Mouse (Mus musculus) MEL (cell line): Measurements from ENCODE around the gene Wdr45. TPM values are rescaled to one million over a fixed set of nuclear protein-coding genes. Genes with fewer than 3 reads are reported as not detected.

Experiments
- polyA plus RNA-seq, 2 experiments: library from polyadenylated mRNA; stranded (reverse) in 1 of 2; unstranded in 1 of 2; fragments of >175 nt in 1 of 2; fragments of >200 nt in 1 of 2; gene quantifications; 2 replicates each; pipeline versions ENCODE4 v1.2.1 to v1.2.4; 2012; ENCODE audit warnings: low replicate concordance in 2 of 2, low read depth in 1 of 2; ENCODE audit not compliant: insufficient read length in 2 of 2, insufficient read depth in 1 of 2, missing spikeins in 1 of 2
- total RNA-seq: library from RNA; depleted of rRNA; stranded (reverse); fragments of 300-350 nt; gene quantifications from 2 replicates; pipeline ENCODE4 v1.2.3, GENCODE M21; 2012; rRNA removed

Wdr45 gene
- total and polyA plus RNA-seq, 3 experiments = 13.9 to 36.1 TPM; not detected in 1

Other genes starting within 250 kb of the Wdr45 start
- 0.36 and 0.42 TPM in 2 replicates for gene Foxp3, start 140.7 kb upstream of the Wdr45 start, total RNA-seq
- gene Foxp3, start 140.7 kb upstream of the Wdr45 start, polyA plus RNA-seq = under 1 TPM in 1 of 2 experiments, not detected in 1; 0.31 TPM
- gene Ppp1r3f, start 140.1 kb upstream of the Wdr45 start, total RNA-seq = 1.6 and 1.7 TPM in 2 replicates
- gene Ppp1r3f, start 140.1 kb upstream of the Wdr45 start, polyA plus RNA-seq = 1 to 10 TPM in 1 of 2 experiments, not detected in 1; 2.0 TPM
- gene Ccdc22, start 108.8 kb upstream of the Wdr45 start, total RNA-seq = 36.1 and 37.8 TPM in 2 replicates
- 10 to 100 TPM in 1 of 2 experiments, not detected in 1; 37.9 TPM for gene Ccdc22, start 108.8 kb upstream of the Wdr45 start, polyA plus RNA-seq
- gene Cacna1f, start 107.2 kb upstream of the Wdr45 start, total RNA-seq = 0.03 TPM in 1 of 2 replicates, not detected in the other
- gene Cacna1f, start 107.2 kb upstream of the Wdr45 start, polyA plus RNA-seq = under 1 TPM in 1 of 2 experiments, not detected in 1; 0.17 TPM
- gene Syp, start 75.9 kb upstream of the Wdr45 start, total RNA-seq = 0.54 and 0.56 TPM in 2 replicates
- gene Syp, start 75.9 kb upstream of the Wdr45 start, polyA plus RNA-seq = 1 to 10 TPM in 1 of 2 experiments, not detected in 1; 2.3 TPM
- 1.2 TPM in 2 replicates for gene Prickle3, start 57.1 kb upstream of the Wdr45 start, total RNA-seq
- 1 to 10 TPM in 1 of 2 experiments, not detected in 1; 3.3 TPM for gene Prickle3, start 57.1 kb upstream of the Wdr45 start, polyA plus RNA-seq
- gene Plp2, start 42.9 kb upstream of the Wdr45 start, total RNA-seq = 95.7 and 148 TPM in 2 replicates
- gene Plp2, start 42.9 kb upstream of the Wdr45 start, polyA plus RNA-seq = 100 to 1,000 TPM; 163 to 407 TPM
- gene Magix, start 33.1 kb upstream of the Wdr45 start, total RNA-seq = 0.15 and 0.20 TPM in 2 replicates
- under 1 TPM in 1 of 2 experiments, not detected in 1; 0.33 TPM for gene Magix, start 33.1 kb upstream of the Wdr45 start, polyA plus RNA-seq
- 23.0 and 23.4 TPM in 2 replicates for gene Gpkow, start 17.2 kb upstream of the Wdr45 start, total RNA-seq
- gene Gpkow, start 17.2 kb upstream of the Wdr45 start, polyA plus RNA-seq = 100 to 1,000 TPM in 1 of 2 experiments, 10 to 100 TPM in 1; 37.0 to 539 TPM
- 0.36 TPM in 1 of 2 replicates, not detected in the other for gene Gm45208, start 7.9 kb downstream of the Wdr45 start, total RNA-seq
- 10 to 100 TPM in 1 of 2 experiments, not detected in 1; 11.0 TPM for gene Gm45208, start 7.9 kb downstream of the Wdr45 start, polyA plus RNA-seq
- gene Praf2, start 14.1 kb downstream of the Wdr45 start, total RNA-seq = 19.1 and 23.0 TPM in 2 replicates
- gene Praf2, start 14.1 kb downstream of the Wdr45 start, polyA plus RNA-seq = 10 to 100 TPM in 1 of 2 experiments, not detected in 1; 60.1 TPM
- gene Ccdc120, start 36.6 kb downstream of the Wdr45 start, total RNA-seq = 3.9 and 5.8 TPM in 2 replicates
- gene Ccdc120, start 36.6 kb downstream of the Wdr45 start, polyA plus RNA-seq = 10 to 100 TPM in 1 of 2 experiments, not detected in 1; 12.2 TPM
- gene Tfe3, start 48.2 kb downstream of the Wdr45 start, total RNA-seq = 20.6 and 23.4 TPM in 2 replicates
- gene Tfe3, start 48.2 kb downstream of the Wdr45 start, polyA plus RNA-seq = 10 to 100 TPM in 1 of 2 experiments, not detected in 1; 64.7 TPM
- 36.2 and 40.5 TPM in 2 replicates for gene Gripap1, start 75.4 kb downstream of the Wdr45 start, total RNA-seq
- gene Gripap1, start 75.4 kb downstream of the Wdr45 start, polyA plus RNA-seq = 100 to 1,000 TPM in 1 of 2 experiments, 10 to 100 TPM in 1; 84.6 to 244 TPM
- gene Kcnd1, start 108.0 kb downstream of the Wdr45 start, total RNA-seq = 0.26 and 0.31 TPM in 2 replicates
- 1 to 10 TPM in 1 of 2 experiments, not detected in 1; 1.4 TPM for gene Kcnd1, start 108.0 kb downstream of the Wdr45 start, polyA plus RNA-seq
- 76.4 and 82.6 TPM in 2 replicates for gene Otud5, start 127.0 kb downstream of the Wdr45 start, total RNA-seq
- 1,000 to 10,000 TPM in 1 of 2 experiments, 100 to 1,000 TPM in 1; 197 to 1,180 TPM for gene Otud5, start 127.0 kb downstream of the Wdr45 start, polyA plus RNA-seq
- 5.9 and 6.4 TPM in 2 replicates for gene Pim2, start 163.9 kb downstream of the Wdr45 start, total RNA-seq
- gene Pim2, start 163.9 kb downstream of the Wdr45 start, polyA plus RNA-seq = 10 to 100 TPM in 1 of 2 experiments, not detected in 1; 21.7 TPM
- gene Slc35a2, start 169.7 kb downstream of the Wdr45 start, total RNA-seq = 66.7 and 67.0 TPM in 2 replicates
- 10 to 100 TPM in 1 of 2 experiments, not detected in 1; 96.0 TPM for gene Slc35a2, start 169.7 kb downstream of the Wdr45 start, polyA plus RNA-seq
- gene Pqbp1, start 184.9 kb downstream of the Wdr45 start, total RNA-seq = 202 and 204 TPM in 2 replicates
- 100 to 1,000 TPM in 1 of 2 experiments, not detected in 1; 283 TPM for gene Pqbp1, start 184.9 kb downstream of the Wdr45 start, polyA plus RNA-seq
- 96.5 and 107 TPM in 2 replicates for gene Timm17b, start 185.0 kb downstream of the Wdr45 start, total RNA-seq
- gene Timm17b, start 185.0 kb downstream of the Wdr45 start, polyA plus RNA-seq = 100 to 1,000 TPM in 1 of 2 experiments, not detected in 1; 381 TPM
- gene Gm10491, start 193.5 kb downstream of the Wdr45 start, total RNA-seq = not detected in 2 replicates
- gene Gm10491, start 193.5 kb downstream of the Wdr45 start, polyA plus RNA-seq = not detected
- gene Gm10490, start 195.2 kb downstream of the Wdr45 start, total RNA-seq = not detected in 2 replicates
- not detected for gene Gm10490, start 195.2 kb downstream of the Wdr45 start, polyA plus RNA-seq
- not detected in 2 replicates for gene Pcsk1n, start 205.5 kb downstream of the Wdr45 start, total RNA-seq
- not detected for gene Pcsk1n, start 205.5 kb downstream of the Wdr45 start, polyA plus RNA-seq
- gene Eras, start 214.3 kb downstream of the Wdr45 start, total RNA-seq = not detected in 2 replicates
- not detected for gene Eras, start 214.3 kb downstream of the Wdr45 start, polyA plus RNA-seq
- 6.3 and 7.8 TPM in 2 replicates for gene Hdac6, start 233.6 kb downstream of the Wdr45 start, total RNA-seq
- gene Hdac6, start 233.6 kb downstream of the Wdr45 start, polyA plus RNA-seq = 10 to 100 TPM in 1 of 2 experiments, not detected in 1; 19.7 TPM